Mouse (Mus musculus) large intestine, adult 2 months (tissue): Measurements from ENCODE around the gene Arhgef28. TPM values are rescaled to one million over a fixed set of nuclear protein-coding genes. Genes with fewer than 3 reads are reported as not detected.
"Not testable (repeated sequence)": the region's sequence is repeated elsewhere in the genome, so short reads cannot be mapped to it uniquely, and the experiment has no call there.

Experiments
- DNase-seq: peaks from one replicate; pipeline ENCODE4 v3.0.0-alpha.2; 2012; ENCODE audit warnings: low read depth, low spot score
- WGBS: fragments of 180-500 bp; shearing (Covaris S2); methylation state at CpG from one replicate; pipeline ENCODE4 v1.1.7; 2018; 5-methylcytosine and 5-hydroxymethylcytosine counted together
- polyA plus RNA-seq: library from polyadenylated mRNA; depleted of rRNA; stranded (reverse); fragments of >200 nt; gene quantifications from 2 replicates; pipeline ENCODE4 v1.2.3, GENCODE M21; 2012

The Arhgef28 gene
- polyA plus RNA-seq, 1 experiment, result 2.9 TPM

DNA sequence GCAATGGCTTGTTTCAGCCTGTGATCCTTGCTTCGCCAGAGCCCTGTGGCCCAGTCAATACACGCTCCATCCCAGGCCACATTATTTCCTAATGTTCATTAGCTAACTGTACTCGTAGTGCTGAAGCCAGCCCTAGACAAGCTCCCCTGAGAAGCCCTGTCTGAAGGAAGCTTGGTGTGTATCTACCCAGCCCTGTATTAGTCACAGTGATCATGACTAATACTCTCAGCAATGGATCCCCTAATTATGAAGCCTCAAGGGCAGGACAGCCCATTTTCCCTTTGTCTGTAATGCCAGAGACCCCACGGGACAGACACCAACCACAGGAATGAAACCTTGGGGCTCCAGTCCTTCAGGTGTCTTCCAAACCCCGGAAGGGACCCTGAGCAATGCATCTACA is 73.3 kb downstream of the Arhgef28 start:
- WGBS, result 83% methylated on average over 5 of the region's 5 CpGs

GRCm38 (mm10) chr13:98132264-98132663 is 74.0 kb downstream of the Arhgef28 start:
- WGBS, result 84% methylated on average over 6 of the region's 6 CpGs
- DNase-seq, result no peak

More for the DNA sequence above, 73.3 kb downstream of the Arhgef28 start:
- no peak for DNase-seq

- DNase-seq, result no peak
- WGBS, result 55% methylated on average over 5 of the region's 5 CpGs
These were observed 80.6 kb downstream of the Arhgef28 start for GRCm38 (mm10) chr13:98125666-98126065.

DNA sequence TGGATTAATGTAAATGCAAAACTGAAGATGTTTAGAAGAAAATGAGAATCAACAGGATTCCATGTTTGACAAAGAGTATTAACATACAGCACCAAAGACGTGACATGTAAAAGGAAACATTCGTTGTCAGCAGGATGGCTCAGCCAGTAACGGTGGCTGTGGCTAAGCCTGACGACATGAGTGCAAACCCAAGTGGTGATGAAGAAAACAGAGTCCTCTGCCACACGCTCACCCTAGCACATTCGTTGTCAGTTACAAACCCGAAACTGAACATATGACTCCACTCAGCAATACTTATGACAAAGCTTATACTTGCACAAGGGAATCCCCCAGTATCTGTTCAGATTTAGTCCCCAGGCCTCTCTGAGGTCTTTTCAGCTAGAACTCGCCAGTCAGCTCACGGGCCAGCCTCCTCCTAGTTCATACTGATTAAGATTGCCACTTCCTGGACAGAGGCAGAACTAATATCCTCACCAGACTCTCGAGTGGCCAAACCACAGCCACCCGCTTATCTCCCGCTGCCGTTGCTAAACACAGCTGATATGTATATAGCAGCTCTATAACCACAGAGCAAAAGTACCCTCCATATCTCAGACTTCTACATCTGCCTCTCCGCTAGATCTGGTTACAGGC is 82.0 kb downstream of the Arhgef28 start:
- no peak for DNase-seq
- 30% methylated on average over 14 of the region's 14 CpGs for WGBS

- no peak for DNase-seq
- 56% methylated on average over 4 of the region's 4 CpGs for WGBS
These were observed 83.5 kb downstream of the Arhgef28 start for GRCm38 (mm10) chr13:98122766-98123165.

DNA sequence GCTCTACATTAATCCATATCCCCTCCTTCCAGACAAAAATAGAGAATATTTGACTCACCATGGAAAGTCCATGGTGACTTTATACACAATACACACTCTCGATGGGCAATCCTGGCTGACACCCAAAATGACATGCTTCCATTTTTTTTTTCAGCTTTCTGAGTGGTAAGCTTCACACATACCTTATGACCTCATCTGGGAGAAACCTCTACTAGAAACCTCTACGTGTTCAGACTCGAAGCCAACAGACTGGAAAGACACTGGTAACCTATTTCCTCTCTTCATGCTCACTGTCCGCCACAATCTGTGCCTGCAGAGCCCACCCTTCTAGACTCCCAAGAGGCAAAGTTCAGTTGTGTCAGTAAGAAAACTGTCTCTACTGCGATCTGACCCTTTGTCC is 84.2 kb downstream of the Arhgef28 start:
- WGBS, result 63% methylated on average over 5 of the region's 5 CpGs
- DNase-seq, result no peak

DNA sequence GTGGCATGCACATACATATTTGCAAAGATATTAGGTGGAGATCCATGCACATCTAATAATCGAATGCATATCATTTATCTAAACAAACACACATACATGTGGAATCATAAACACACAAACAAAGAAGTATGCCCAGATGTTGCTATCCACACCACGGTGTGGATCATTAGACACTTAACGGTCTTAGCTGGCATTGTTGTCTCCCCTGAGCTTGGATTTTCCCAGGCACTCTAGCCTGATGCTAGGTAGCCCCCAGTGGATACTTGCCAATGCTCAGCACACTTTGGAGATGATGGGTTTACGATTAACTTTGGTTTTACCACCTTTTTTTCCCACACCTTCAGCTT is 85.1 kb downstream of the Arhgef28 start:
- no peak for DNase-seq
- WGBS, result 35% methylated on average over 4 of the region's 4 CpGs

GRCm38 (mm10) chr13:98120356-98121123 is 85.7 kb downstream of the Arhgef28 start:
- DNase-seq, result no peak
- WGBS, result 30% methylated on average over 11 of the region's 11 CpGs

- no peak for DNase-seq
- WGBS, result 46% methylated on average over 4 of the region's 4 CpGs
These were observed 87.9 kb downstream of the Arhgef28 start for GRCm38 (mm10) chr13:98118291-98118690.

DNA sequence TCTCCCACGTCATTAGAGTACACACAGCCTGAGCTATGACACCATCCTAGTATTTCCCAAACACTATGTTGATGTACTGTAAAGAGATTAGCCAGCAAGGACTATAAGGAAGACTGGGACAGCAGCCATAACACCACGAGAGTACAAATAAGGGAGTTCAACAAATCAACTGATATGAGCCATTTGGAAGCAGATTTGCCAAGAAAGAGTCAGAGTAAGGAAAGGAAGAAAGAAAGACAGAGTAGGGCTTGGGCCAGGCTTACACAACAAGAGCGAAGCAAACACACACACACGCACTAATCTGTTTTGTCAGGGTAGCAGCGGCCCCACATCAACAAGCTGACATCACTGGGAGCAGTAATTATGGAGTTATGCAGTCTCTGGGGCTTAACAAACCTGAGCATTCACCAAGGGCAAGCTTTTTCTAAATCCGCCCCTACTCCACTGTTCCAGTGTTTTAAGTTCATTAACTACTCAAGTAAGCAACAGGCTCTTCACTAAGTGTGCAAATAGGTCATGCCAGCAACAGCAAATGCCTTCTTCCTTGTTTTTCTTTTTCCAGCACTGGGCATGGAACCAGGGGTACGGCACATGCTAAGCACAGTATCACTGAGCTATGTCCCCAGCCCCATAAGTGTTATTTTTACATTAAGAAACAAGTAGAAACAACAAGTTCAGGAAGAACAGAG is 88.5 kb downstream of the Arhgef28 start:
- 21% methylated on average over 7 of the region's 7 CpGs for WGBS
- no peak for DNase-seq

- DNase-seq, result no peak
- 23% methylated on average over 6 of the region's 6 CpGs for WGBS
These were observed 90.6 kb downstream of the Arhgef28 start for GRCm38 (mm10) chr13:98115650-98116049.

GRCm38 (mm10) chr13:98115051-98115450 is 91.2 kb downstream of the Arhgef28 start:
- DNase-seq, result no peak
- 49% methylated on average over 4 of the region's 4 CpGs for WGBS

GRCm38 (mm10) chr13:98112812-98113503 is 93.3 kb downstream of the Arhgef28 start:
- 23% methylated on average over 7 of the region's 7 CpGs for WGBS

GRCm38 (mm10) chr13:98111531-98111930 is 94.7 kb downstream of the Arhgef28 start:
- DNase-seq, result no peak
- WGBS, result 82% methylated on average over 5 of the region's 5 CpGs

More at GRCm38 (mm10) chr13:98112812-98113503, 93.3 kb downstream of the Arhgef28 start:
- DNase-seq, result no peak

DNA sequence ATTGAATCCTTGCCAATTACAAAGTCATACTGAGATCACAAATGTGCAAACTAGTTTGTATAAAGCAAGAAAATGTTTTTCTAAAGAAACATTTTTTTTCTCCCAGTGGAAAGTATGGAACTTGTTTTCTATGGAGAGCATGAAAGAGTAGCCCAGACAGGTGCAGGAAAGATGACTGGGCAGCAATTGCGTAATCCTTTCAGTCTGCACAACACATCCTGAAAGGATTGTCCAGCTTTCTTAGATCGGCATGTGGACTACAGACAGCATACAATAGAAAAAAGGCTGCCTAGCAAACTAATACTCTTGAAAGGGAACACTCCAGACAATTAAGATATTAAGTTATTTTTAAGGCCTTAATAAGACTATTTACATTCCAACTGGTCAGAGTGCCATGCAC is 95.2 kb downstream of the Arhgef28 start:
- no peak for DNase-seq
- 27% methylated on average over 2 of the region's 2 CpGs for WGBS

DNA sequence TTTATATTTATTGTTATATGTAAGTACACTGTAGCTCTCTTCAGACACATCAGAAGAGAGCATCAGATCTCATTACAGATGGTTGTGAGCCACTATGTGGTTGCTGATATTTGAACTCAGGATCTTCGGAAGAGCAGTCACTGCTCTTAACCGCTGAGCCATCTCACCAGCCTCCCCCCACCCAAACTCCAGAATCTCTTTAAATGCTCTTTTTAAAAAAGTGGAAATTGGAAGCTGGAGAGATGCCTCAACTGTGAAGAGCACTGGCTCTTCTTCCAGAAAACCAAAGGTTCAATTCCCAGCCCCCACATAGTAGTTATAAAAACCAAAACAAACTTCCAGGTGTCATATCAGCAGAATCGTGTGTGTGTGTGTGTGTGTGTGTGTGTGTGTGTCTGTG is 97.8 kb downstream of the Arhgef28 start:
- 73% methylated on average over 3 of the region's 3 CpGs for WGBS
- not testable (repeated sequence) for DNase-seq

DNA sequence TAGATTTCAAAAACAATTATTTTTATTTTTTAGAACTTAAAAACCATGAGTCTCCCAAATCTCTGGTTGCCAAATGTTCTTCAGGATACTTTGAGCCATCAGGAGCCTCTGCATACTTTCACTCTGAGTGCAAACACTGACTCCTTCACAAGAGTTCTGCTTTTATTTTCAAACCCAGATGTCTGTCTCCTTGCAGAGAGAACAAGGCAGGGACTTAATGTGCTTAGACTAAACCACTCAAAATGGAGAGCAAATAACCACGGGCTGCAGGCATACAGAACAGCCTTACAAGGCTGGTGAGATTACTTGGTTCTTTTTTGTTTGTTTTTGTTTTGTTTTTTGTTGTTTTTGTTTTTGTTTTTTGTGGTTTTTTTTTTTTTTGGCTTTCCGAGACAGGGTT is 98.6 kb downstream of the Arhgef28 start:
- WGBS, result 70% methylated on average over 2 of the region's 2 CpGs
- DNase-seq, result no peak

- 48% methylated on average over 4 of the region's 4 CpGs for WGBS
- DNase-seq, result no peak
These were observed 110.3 kb downstream of the Arhgef28 start for GRCm38 (mm10) chr13:98095966-98096365.

DNA sequence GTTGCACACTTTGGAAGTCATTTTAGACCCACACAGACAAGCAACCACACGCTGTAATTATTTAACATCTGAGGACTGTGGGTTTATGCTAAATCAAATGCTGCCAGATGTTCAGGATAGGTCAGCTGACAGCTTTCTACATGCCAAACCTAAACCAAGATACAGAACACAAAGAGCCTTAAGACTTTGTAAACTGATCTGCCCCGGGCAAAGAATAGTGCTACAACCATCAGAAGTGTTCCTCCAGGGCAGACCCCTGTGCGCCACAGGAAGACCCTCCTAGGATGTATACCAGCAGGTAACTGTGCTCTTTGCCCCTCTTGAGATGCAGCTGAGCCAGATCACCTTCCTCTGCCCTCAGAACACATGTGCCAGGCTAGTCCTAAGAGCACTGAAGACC is 111.9 kb downstream of the Arhgef28 start:
- DNase-seq, result no peak
- whole genome bisulfite sequencing, result 28% methylated on average over 3 of the region's 3 CpGs

DNA sequence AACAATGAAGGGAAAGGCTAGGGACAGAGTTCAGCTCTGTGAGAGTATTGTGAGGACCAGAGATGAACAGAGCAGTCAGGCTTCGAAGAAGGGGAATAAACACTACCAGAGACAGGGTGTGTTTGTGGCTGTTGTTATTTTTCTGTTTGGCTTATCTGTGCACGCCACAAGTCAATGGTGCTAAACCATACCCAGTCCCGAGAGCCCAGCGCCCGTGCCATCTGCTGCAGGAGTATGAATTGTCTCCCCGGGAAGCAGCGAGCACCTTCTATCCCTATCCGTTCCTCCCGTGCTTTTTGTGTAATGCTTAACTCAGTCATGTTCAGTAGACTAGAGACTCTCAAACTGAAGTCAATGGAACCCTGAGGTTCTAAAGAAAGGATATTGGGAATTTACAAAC is 112.8 kb downstream of the Arhgef28 start:
- WGBS, result 33% methylated on average over 9 of the region's 9 CpGs
- DNase-seq, result no peak
